Mouse (Mus musculus) T-helper 17 cell (primary cell): Measurements from ENCODE around the gene Hyal5.

ENCODE experiments used
- in situ Hi-C, 2 experiments: fragments of 300-600 bp; cut with MboI, MseI; formaldehyde crosslinking; loops; 1 replicate in 1 of 2; 2 replicates in 1 of 2; pipeline ENCODE4 v1.15.1; 2025; ENCODE audit warnings: high pct_unique_total_duplicates in 2 of 2

The Hyal5 gene

DNA sequence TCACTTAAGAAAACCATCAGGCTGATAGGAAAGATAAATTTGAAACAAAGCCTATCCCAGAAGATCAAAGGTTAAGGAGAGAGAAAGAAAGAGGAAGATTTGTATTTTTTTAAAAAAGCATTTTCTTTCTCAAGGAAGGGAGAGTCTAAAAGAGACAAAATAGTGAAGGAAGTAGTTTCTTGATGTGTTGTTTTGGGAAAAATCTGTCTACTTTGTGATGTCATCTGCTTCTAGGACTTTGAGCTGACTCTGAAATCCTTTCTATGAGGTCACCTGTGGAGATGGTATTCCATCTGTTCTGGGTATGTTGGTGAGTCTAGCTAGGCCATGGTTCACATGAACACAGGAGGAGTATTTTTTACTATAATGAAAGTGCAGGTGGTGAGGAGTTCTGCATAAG is at the start of gene Hyal5:
TSS of gene Hyal5 (plus strand) at position 301 of the 400 bp plus-strand sequence.
- in situ Hi-C loops, result no loop called here

DNA sequence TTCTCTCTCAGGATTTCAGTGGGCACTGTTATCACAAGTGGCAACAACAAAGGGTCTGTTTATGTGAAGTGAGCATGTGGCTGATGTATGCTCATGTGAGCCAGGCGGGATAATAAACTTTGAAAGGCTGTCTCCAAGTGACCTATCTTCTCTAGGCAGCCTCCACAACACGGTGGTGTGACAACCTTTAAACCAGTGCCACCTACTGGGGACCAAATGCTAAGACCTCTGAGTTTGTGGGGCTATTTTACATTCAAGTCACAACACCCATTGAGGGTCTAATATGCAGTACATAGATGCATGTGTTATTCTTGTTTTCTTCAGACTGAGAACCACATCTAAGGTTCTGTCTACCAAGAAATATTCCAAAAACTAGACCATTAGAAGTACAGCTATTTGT is 35.7 kb upstream of the Hyal5 start:
- in situ Hi-C loops, result no loop called here

DNA sequence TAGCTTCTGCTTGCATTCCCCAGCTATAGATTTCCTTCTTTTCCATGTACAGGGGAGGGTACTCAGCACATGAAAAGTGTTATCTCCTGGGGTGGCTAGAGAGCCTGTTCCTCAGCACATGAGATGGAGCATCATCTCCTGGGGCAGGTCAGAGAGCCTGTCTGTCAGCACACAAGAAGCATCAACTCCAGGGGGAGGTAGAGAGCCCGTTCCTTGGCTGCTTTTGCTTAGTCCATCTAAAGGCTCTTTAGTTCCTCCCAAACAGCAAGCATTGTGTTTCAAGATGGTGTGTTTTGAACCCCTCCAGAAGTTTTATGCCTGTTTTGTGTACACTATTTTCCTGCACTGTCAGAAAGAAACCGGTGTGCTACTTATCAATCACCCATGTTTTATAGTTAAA is 2.5 kb downstream of the Hyal5 start:
- in situ Hi-C loops, result no loop called here

- in situ Hi-C loops, result no loop called here
Observed at GRCm38 (mm10) chr6:24863649-24864048, 5.9 kb downstream of the Hyal5 start.

DNA sequence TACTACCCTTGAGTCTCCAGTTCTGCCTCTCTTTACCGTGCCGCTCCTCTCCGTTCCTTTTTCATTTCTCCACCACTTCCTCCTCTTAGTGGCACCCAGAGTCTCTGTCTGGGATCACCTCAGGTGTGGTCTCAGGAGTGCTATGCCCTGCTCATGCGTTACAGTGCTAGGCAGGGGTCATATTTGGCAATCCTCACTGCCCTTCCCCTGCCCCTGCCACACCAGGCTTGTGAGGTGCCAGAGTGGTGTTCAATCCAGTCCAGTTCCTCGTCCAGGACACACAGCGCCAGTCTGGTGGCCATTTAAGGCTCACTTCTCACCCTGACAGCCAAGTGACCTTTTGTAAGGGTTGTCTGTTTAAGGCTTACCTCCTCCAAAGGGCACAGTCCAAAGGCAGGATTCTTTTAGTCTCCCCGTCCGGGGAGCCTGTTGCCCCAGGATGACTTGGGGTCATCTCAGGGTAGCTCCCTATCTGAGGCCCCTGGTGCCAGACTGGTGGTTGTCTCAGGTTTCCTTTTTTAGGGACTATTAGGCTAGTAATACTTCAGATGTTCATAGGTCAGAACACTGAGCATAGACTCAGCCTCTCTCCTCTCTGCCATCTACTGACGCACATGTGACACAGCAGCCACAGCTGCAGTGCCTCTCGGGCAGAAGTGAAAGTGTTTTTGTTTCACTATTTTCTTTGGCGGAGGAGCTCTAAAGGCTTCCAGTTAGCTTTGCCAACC is 36.5 kb downstream of the Hyal5 start:
- in situ Hi-C loops, result no loop called here

- in situ Hi-C loops, result no loop called here
Observed at GRCm38 (mm10) chr6:24894874-24895183, 37.0 kb downstream of the Hyal5 start.

GRCm38 (mm10) chr6:24905101-24905500 is 47.3 kb downstream of the Hyal5 start:
- in situ Hi-C loops, result no loop called here

DNA sequence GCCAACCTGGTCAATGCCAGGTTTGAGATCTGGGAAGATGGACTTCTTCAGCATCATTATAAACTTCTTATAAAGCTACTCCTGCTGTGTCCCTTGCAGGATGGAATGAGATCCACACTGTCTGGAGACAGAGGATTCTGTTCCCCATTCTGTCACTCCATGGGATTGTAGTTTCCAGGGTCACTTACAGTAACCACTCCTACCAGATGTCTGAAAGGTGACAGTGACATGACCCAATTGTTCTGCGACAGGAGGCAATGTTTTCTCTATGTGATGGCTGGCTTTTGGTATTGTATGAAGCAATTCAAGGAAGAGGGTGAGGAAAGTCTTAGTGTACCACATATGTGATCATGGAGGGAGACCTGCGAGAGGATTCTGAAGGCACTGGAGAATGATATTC is 50.0 kb downstream of the Hyal5 start:
- in situ Hi-C loops, result no loop called here

- in situ Hi-C loops, result loop anchor here in 1 of 2 experiments (10.0 kb wide), 1 partner anchor 465 kb away; no protein-coding TSS in a partner anchor
Observed at GRCm38 (mm10) chr6:24910016-24910727, 52.4 kb downstream of the Hyal5 start.

DNA sequence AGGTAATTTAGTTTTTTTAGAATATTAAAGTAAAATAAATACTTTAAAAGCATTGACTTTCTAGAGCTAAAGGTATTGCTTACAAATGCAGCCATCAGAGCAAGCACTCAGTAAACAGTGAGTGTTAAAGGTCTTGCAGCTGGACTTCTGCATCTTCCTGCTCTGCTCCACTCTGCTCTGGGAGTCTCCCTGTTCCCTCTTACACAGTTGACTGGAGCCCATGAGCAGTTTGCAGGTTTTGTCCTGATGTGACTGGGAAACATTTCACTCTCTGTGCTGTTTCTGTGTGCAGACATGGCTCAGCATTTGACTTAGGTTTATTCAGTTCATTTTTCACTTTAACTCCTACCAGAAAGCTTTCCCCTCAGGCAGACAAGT is 52.9 kb downstream of the Hyal5 start:
- in situ Hi-C loops, result loop anchor here in 1 of 2 experiments (10.0 kb wide), 1 partner anchor 464 kb away; no protein-coding TSS in a partner anchor

GRCm38 (mm10) chr6:24913591-24913990 is 55.8 kb downstream of the Hyal5 start:
- in situ Hi-C loops, result loop anchor here in 1 of 2 experiments (10.0 kb wide), 1 partner anchor 461 kb away; no protein-coding TSS in a partner anchor

- in situ Hi-C loops, result no loop called here
Observed at GRCm38 (mm10) chr6:24925076-24925785, 67.4 kb downstream of the Hyal5 start.
